Mouse (Mus musculus) cerebellum, postnatal 14 days (tissue): Measurements from ENCODE around the gene Zfp322a.

Experiments
- DNase-seq, 2 experiments: peaks; one replicate each; pipeline ENCODE4 v3.0.0; 2021; ENCODE audit warnings: mixed read lengths in 2 of 2

Zfp322a gene

GRCm38 (mm10) chr13:23312909-23313669, 55.9 kb downstream of the Zfp322a start:
- no peak for DNase-seq

- no peak for DNase-seq
These were observed 59.0 kb downstream of the Zfp322a start for GRCm38 (mm10) chr13:23310036-23310435.

- peak in 1 of 2 experiments; percentile 16 for DNase-seq
These were observed 59.5 kb downstream of the Zfp322a start for GRCm38 (mm10) chr13:23309495-23310011.

GRCm38 (mm10) chr13:23308639-23309307, 60.2 kb downstream of the Zfp322a start:
- DNase-seq = peak in 1 of 2 experiments; percentile 18

GRCm38 (mm10) chr13:23307069-23307814, 61.8 kb downstream of the Zfp322a start:
- DNase-seq = peak in 1 of 2 experiments; percentile 23

GRCm38 (mm10) chr13:23306707-23307068, 62.3 kb downstream of the Zfp322a start:
- no peak for DNase-seq
